Mouse (Mus musculus): ENCODE data around the gene Slc30a10.

GRCm38 (mm10) chr1:185482762-185483161 is 28.1 kb downstream of the Slc30a10 start:
- TF ChIP-seq HCFC1 (IDR thresholded peaks at IDR 0.05; ENCODE audit: low read depth, low read length) = no peak
- no peak for TF ChIP-seq MAFK (IDR thresholded peaks at IDR 0.05; ENCODE audit: insufficient replicate concordance, low read length)
- TF ChIP-seq ZKSCAN1 (IDR thresholded peaks at IDR 0.05; ENCODE audit: borderline replicate concordance, low read depth, low read length) = no peak
- no peak for TF ChIP-seq POLR2AphosphoS2 (IDR thresholded peaks at IDR 0.05; ENCODE audit: low read depth, low read length)
- TF ChIP-seq EP300 (IDR thresholded peaks at IDR 0.05; ENCODE audit: low read length) = no peak
- no peak for TF ChIP-seq ZC3H11A (IDR thresholded peaks at IDR 0.05; ENCODE audit: low read depth, low read length)
- TF ChIP-seq CTCF (conservative IDR thresholded peaks at IDR 0.05 in 1 of 2, IDR thresholded peaks at IDR 0.05 in 1 of 2; ENCODE audit: low read depth in 2 of 2, low read length in 2 of 2) = no peak
- no peak for TF ChIP-seq E2F4 (IDR thresholded peaks at IDR 0.05; ENCODE audit: insufficient replicate concordance, low read depth, low read length)
